In genomic region chr17:65563345-65563744, GRCm38 (mm10) we compare ENCODE assay signal across 22 mouse cellular contexts. TPM values are rescaled to one million over a fixed set of nuclear protein-coding genes. Genes with fewer than 3 reads are reported as not detected.
DNase-seq lines count a peak whose midpoint lies in the region; ATAC-seq lines count a peak whose summit lies in the region.
"Had no signal": no experiment of that assay in that cellular context is flagged by ENCODE, and none has a peak within 500 bp of the region (broad histone marks: within the 10 kb centered on the region; RNA-seq: fewer than 3 reads in every experiment).

No protein-coding gene starts in this region.

- no peaks in the 10 kb centered on the region for H3K9me3 ChIP-seq in forebrain, embryonic 15.5 days
- H3K9me3 ChIP-seq in forebrain, embryonic 12.5 days: no peaks in the 10 kb centered on the region
- no peaks in the 10 kb centered on the region for H3K9me3 ChIP-seq in heart, embryonic 10.5 days
- H3K9me3 ChIP-seq in forebrain, embryonic 16.5 days (ENCODE audit: control insufficient read depth, low read length): no peaks in the 10 kb centered on the region
- H3K9me3 ChIP-seq: hindbrain, embryonic 12.5 days; intestine, embryonic 15.5 days; limb, embryonic 10.5 days; limb, embryonic 15.5 days; liver, embryonic 13.5 days; midbrain, embryonic 13.5 days; neural tube, embryonic 15.5 days had no signal

- no peak overlapping the region for H3K9ac ChIP-seq in forebrain, embryonic 15.5 days (replicated peaks)
- H3K9ac ChIP-seq in forebrain, embryonic 12.5 days: no peak overlapping the region
- H3K9ac ChIP-seq in forebrain, embryonic 16.5 days (replicated peaks; ENCODE audit: low read depth, low read length): no peak overlapping the region
- H3K9ac ChIP-seq: hindbrain, embryonic 12.5 days; intestine, embryonic 15.5 days; limb, embryonic 15.5 days; liver, embryonic 13.5 days; midbrain, embryonic 13.5 days; neural tube, embryonic 15.5 days had no signal

- no peaks in the 10 kb centered on the region for H3K36me3 ChIP-seq in forebrain, embryonic 15.5 days
- H3K36me3 ChIP-seq in forebrain, embryonic 12.5 days (replicated peaks): no peaks in the 10 kb centered on the region
- H3K36me3 ChIP-seq in heart, embryonic 10.5 days: no peaks in the 10 kb centered on the region
- no peaks in the 10 kb centered on the region for H3K36me3 ChIP-seq in forebrain, embryonic 16.5 days (ENCODE audit: control insufficient read depth, insufficient read depth)
- H3K36me3 ChIP-seq: hindbrain, embryonic 12.5 days; intestine, embryonic 15.5 days; limb, embryonic 10.5 days; limb, embryonic 15.5 days; liver, embryonic 13.5 days; midbrain, embryonic 13.5 days; neural tube, embryonic 15.5 days had no signal

- H3K4me2 ChIP-seq in forebrain, embryonic 15.5 days (replicated peaks): no peak overlapping the region
- H3K4me2 ChIP-seq in forebrain, embryonic 12.5 days: no peak overlapping the region
- no peak overlapping the region for H3K4me2 ChIP-seq in forebrain, embryonic 16.5 days (ENCODE audit: low read length)
- H3K4me2 ChIP-seq: heart, embryonic 11.5 days; hindbrain, embryonic 12.5 days; intestine, embryonic 15.5 days; limb, embryonic 15.5 days; liver, embryonic 13.5 days; midbrain, embryonic 13.5 days; neural tube, embryonic 15.5 days had no signal

- H3K4me1 ChIP-seq in forebrain, embryonic 15.5 days: 0 out of 2 replicates have a peak, but pooled peaks cover 7% of the 10 kb centered on the region
- no peaks in the 10 kb centered on the region for H3K4me1 ChIP-seq in forebrain, embryonic 12.5 days
- H3K4me1 ChIP-seq in heart, embryonic 10.5 days: no peaks in the 10 kb centered on the region
- H3K4me1 ChIP-seq in forebrain, embryonic 16.5 days (replicated peaks; ENCODE audit: control insufficient read depth, insufficient read depth, low read length): peaks cover 7% of the 10 kb centered on the region
- H3K4me1 ChIP-seq: hindbrain, embryonic 12.5 days; intestine, embryonic 15.5 days; limb, embryonic 10.5 days; neural tube, embryonic 15.5 days had no signal

- H3K4me3 ChIP-seq in forebrain, embryonic 15.5 days: no peak overlapping the region
- H3K4me3 ChIP-seq in forebrain, embryonic 12.5 days (replicated peaks): no peak overlapping the region
- no peak overlapping the region for H3K4me3 ChIP-seq in heart, embryonic 10.5 days
- no peak overlapping the region for H3K4me3 ChIP-seq in forebrain, embryonic 16.5 days (replicated peaks; ENCODE audit: low read length)
- H3K4me3 ChIP-seq: hindbrain, embryonic 12.5 days; intestine, embryonic 15.5 days; limb, embryonic 10.5 days; limb, embryonic 15.5 days; liver, embryonic 13.5 days; midbrain, embryonic 13.5 days; neural tube, embryonic 15.5 days had no signal

- no peaks in the 10 kb centered on the region for H3K27me3 ChIP-seq in forebrain, embryonic 15.5 days
- no peaks in the 10 kb centered on the region for H3K27me3 ChIP-seq in forebrain, embryonic 12.5 days
- no peaks in the 10 kb centered on the region for H3K27me3 ChIP-seq in heart, embryonic 10.5 days (ENCODE audit: insufficient read depth, poor library complexity, severe bottlenecking)
- no peaks in the 10 kb centered on the region for H3K27me3 ChIP-seq in forebrain, embryonic 16.5 days (replicated peaks; ENCODE audit: control insufficient read depth, insufficient read depth, low read length)
- H3K27me3 ChIP-seq: hindbrain, embryonic 12.5 days; intestine, embryonic 15.5 days; limb, embryonic 15.5 days; neural tube, embryonic 15.5 days had no signal

- H3K27ac ChIP-seq in forebrain, embryonic 15.5 days (replicated peaks): no peak overlapping the region
- no peak overlapping the region for H3K27ac ChIP-seq in forebrain, embryonic 12.5 days
- no peak overlapping the region for H3K27ac ChIP-seq in heart, embryonic 10.5 days
- no peak overlapping the region for H3K27ac ChIP-seq in forebrain, embryonic 16.5 days (ENCODE audit: low read length)
- H3K27ac ChIP-seq: hindbrain, embryonic 12.5 days; hindbrain, postnatal 0 days; intestine, embryonic 15.5 days; kidney, postnatal 0 days; limb, embryonic 10.5 days; limb, embryonic 15.5 days; liver, embryonic 13.5 days; midbrain, embryonic 13.5 days; neural tube, embryonic 15.5 days had no signal

- DNase-seq in heart, adult 11 months: peak; percentile 86
- no peak for DNase-seq in heart, embryonic 10.5 days (ENCODE audit: low spot score)
- DNase-seq in brain, adult 2 months (ENCODE audit: low read depth, low spot score): peak; percentile 46
- DNase-seq: adrenal gland, adult 8-10 months; liver, embryonic 13.5 days had no signal

- WGBS in forebrain, embryonic 15.5 days: 53% methylated on average over 6 of the region's 6 CpGs
- WGBS in forebrain, embryonic 12.5 days: 67% methylated on average over 6 of the region's 6 CpGs
- 48% methylated on average over 6 of the region's 6 CpGs for WGBS in heart, embryonic 10.5 days
- 50% methylated on average over 6 of the region's 6 CpGs for WGBS in forebrain, embryonic 16.5 days

- ATAC-seq in forebrain, embryonic 15.5 days (replicated peaks): peak; percentile 85
- ATAC-seq in forebrain, embryonic 12.5 days (ENCODE audit: low FRiP score): no peak
- ATAC-seq in forebrain, embryonic 16.5 days: peak; percentile 84
- ATAC-seq in activated CD4-positive, CD25-positive, alpha-beta regulatory T cell, adult 4 months: no peak
- ATAC-seq: hindbrain, postnatal 0 days; intestine, embryonic 15.5 days; midbrain, embryonic 13.5 days had no signal

RNA-seq across cellular contexts. Expression of gene Tmem232, which starts 22.8 kb away (rescaled TPM):
- polyA plus RNA-seq in forebrain, embryonic 15.5 days (2015; fragmentation: Nextera tagmentation; extraction: Ambion mirVana): 0.36 and 0.65 TPM in 2 replicates
- not detected in 2 replicates for polyA plus RNA-seq in forebrain, embryonic 12.5 days (2016; fragmentation: Nextera tagmentation; extraction: Ambion mirVana)
- polyA plus RNA-seq in heart, embryonic 10.5 days (2016; fragmentation: Nextera tagmentation; extraction: Ambion mirVana): 0.20 TPM in 1 of 2 replicates, not detected in the other
- 0.49 and 0.57 TPM in 2 replicates for polyA plus RNA-seq in forebrain, embryonic 16.5 days (2015; fragmentation: Nextera tagmentation; extraction: Ambion mirVana)
- not detected for polyA plus RNA-seq in activated CD4-positive, CD25-positive, alpha-beta regulatory T cell, adult 4 months (2017; shearing (Covaris generic))
- polyA plus RNA-seq: embryonic facial prominence, embryonic 11.5 days; intestine, embryonic 15.5 days; liver, embryonic 13.5 days; small intestine, adult 2 months; stomach, embryonic 14.5 days; thymus, postnatal 0 days had no signal

RNA-seq across cellular contexts. Expression of gene Vapa, which starts 50.0 kb away (rescaled TPM):
- polyA plus RNA-seq in forebrain, embryonic 15.5 days (2015; fragmentation: Nextera tagmentation; extraction: Ambion mirVana): 248 and 258 TPM in 2 replicates
- 236 and 246 TPM in 2 replicates for polyA plus RNA-seq in forebrain, embryonic 12.5 days (2016; fragmentation: Nextera tagmentation; extraction: Ambion mirVana)
- 153 and 179 TPM in 2 replicates for polyA plus RNA-seq in heart, embryonic 10.5 days (2016; fragmentation: Nextera tagmentation; extraction: Ambion mirVana)
- 241 and 271 TPM in 2 replicates for polyA plus RNA-seq in forebrain, embryonic 16.5 days (2015; fragmentation: Nextera tagmentation; extraction: Ambion mirVana)
- 10 to 100 TPM; 23.3 to 44.9 TPM for polyA plus RNA-seq in activated CD4-positive, CD25-positive, alpha-beta regulatory T cell, adult 4 months (2017; shearing (Covaris generic))

Comparison
In these comparisons a context has a peak if more than half of its experiments do, and no peak if none do; other contexts are left out.
1. ATAC-seq: peak in forebrain, embryonic 15.5 days (single experiment) and forebrain, embryonic 16.5 days (single experiment); none in forebrain, embryonic 12.5 days (single experiment) and activated CD4-positive, CD25-positive, alpha-beta regulatory T cell, adult 4 months (single experiment).